In genomic region chr11:114065596-114065995, GRCm38 (mm10) we compare ENCODE assay signal across 8 mouse cellular contexts. TPM values are rescaled to one million over a fixed set of nuclear protein-coding genes. Genes with fewer than 3 reads are reported as not detected.
DNase-seq lines count a peak whose midpoint lies in the region; ATAC-seq and TF ChIP-seq lines count a peak whose summit lies in the region.

No protein-coding gene starts in this region.

- no peak for ATAC-seq in lung, postnatal 0 days
- ATAC-seq in limb, embryonic 15.5 days (ENCODE audit: insufficient number of reproducible peaks, low FRiP score, low TSS enrichment, low read depth) = no peak
- ATAC-seq in stomach, embryonic 14.5 days (ENCODE audit: insufficient number of reproducible peaks, insufficient read depth, low FRiP score, low read depth) = no peak

- no peaks in the 10 kb centered on the region for H3K36me3 ChIP-seq in lung, postnatal 0 days (ENCODE audit: insufficient read depth, low read length)
- H3K36me3 ChIP-seq in limb, embryonic 15.5 days = no peaks in the 10 kb centered on the region
- no peaks in the 10 kb centered on the region for H3K36me3 ChIP-seq in stomach, embryonic 14.5 days (ENCODE audit: control insufficient read depth, insufficient read depth, low read length)

- no peak for DNase-seq in cerebellum, adult 2 months
- DNase-seq in cerebellum, adult 8-10 months = no peak
- DNase-seq in lung, postnatal 0 days (ENCODE audit: low spot score) = no peak
- no peak for DNase-seq in lung, postnatal 14 days
- DNase-seq in cerebellum, adult 18-20 months = no peak
- DNase-seq in right cerebral cortex, adult 18-20 months = no peak

- peak overlapping the region; percentile 83 for H3K4me2 ChIP-seq in lung, postnatal 0 days (replicated peaks; ENCODE audit: low read depth, low read length)
- peak overlapping the region; percentile 95 for H3K4me2 ChIP-seq in limb, embryonic 15.5 days
- H3K4me2 ChIP-seq in stomach, embryonic 14.5 days (replicated peaks; ENCODE audit: low read depth, low read length) = peak overlapping the region; percentile 99

- TF ChIP-seq CTCF in cerebellum, adult 2 months (IDR thresholded peaks at IDR 0.05; ENCODE audit: borderline replicate concordance, insufficient read depth, low read depth, low read length) = no peak
- TF ChIP-seq CTCF in lung, postnatal 0 days (IDR thresholded peaks at IDR 0.05) = no peak

- peak overlapping the region; percentile 28 for H3K4me3 ChIP-seq in cerebellum, adult 2 months (replicated peaks; ENCODE audit: insufficient read depth, low read depth, low read length)
- peak overlapping the region; percentile 47 for H3K4me3 ChIP-seq in lung, postnatal 0 days (ENCODE audit: low read depth, low read length)
- peak overlapping the region; percentile 69 for H3K4me3 ChIP-seq in limb, embryonic 15.5 days
- peak overlapping the region; percentile 56 for H3K4me3 ChIP-seq in stomach, embryonic 14.5 days (ENCODE audit: low read depth, low read length)

- no peak overlapping the region for H3K9ac ChIP-seq in lung, postnatal 0 days (replicated peaks; ENCODE audit: low read depth)
- peak overlapping the region; percentile 76 for H3K9ac ChIP-seq in limb, embryonic 15.5 days
- peak overlapping the region; percentile 57; the same call in 1 of the 2 replicates for H3K9ac ChIP-seq in stomach, embryonic 14.5 days (replicated peaks; ENCODE audit: low read depth, low read length)

- H3K27ac ChIP-seq in cerebellum, adult 2 months (ENCODE audit: insufficient read depth, low read length) = no peak overlapping the region
- H3K27ac ChIP-seq in lung, postnatal 0 days (ENCODE audit: low read length) = no peak overlapping the region
- H3K27ac ChIP-seq in limb, embryonic 15.5 days = 0 out of 2 replicates have a peak overlapping the region, but pooled peaks have one; percentile 17
- H3K27ac ChIP-seq in stomach, embryonic 14.5 days (ENCODE audit: low read length) = no peak overlapping the region

- H3K9me3 ChIP-seq in lung, postnatal 0 days (ENCODE audit: low read length) = no peaks in the 10 kb centered on the region
- H3K9me3 ChIP-seq in limb, embryonic 15.5 days = no peaks in the 10 kb centered on the region
- H3K9me3 ChIP-seq in stomach, embryonic 14.5 days (ENCODE audit: control insufficient read depth, low read depth, low read length) = no peaks in the 10 kb centered on the region

- peaks cover 6% of the 10 kb centered on the region; the same call in 1 of the 2 replicates for H3K4me1 ChIP-seq in cerebellum, adult 2 months (ENCODE audit: control insufficient read depth, insufficient read depth, low read length)
- H3K4me1 ChIP-seq in lung, postnatal 0 days (ENCODE audit: insufficient read depth, low read depth, low read length) = no peaks in the 10 kb centered on the region
- peaks cover 71% of the 10 kb centered on the region for H3K4me1 ChIP-seq in limb, embryonic 15.5 days
- peaks cover 29% of the 10 kb centered on the region; the same call in 1 of the 2 replicates for H3K4me1 ChIP-seq in stomach, embryonic 14.5 days (ENCODE audit: control insufficient read depth, insufficient read depth, low read length)

- TF ChIP-seq POLR2A in cerebellum, adult 2 months (IDR thresholded peaks at IDR 0.05; ENCODE audit: borderline replicate concordance, insufficient read depth, low read length) = no peak

- 3% methylated on average over 19 of the region's 19 CpGs for WGBS in cerebellum, adult 2 months
- WGBS in lung, postnatal 0 days = 2% methylated on average over 19 of the region's 19 CpGs
- under 1% methylated on average over 19 of the region's 19 CpGs for WGBS in limb, embryonic 15.5 days
- 2% methylated on average over 19 of the region's 19 CpGs for WGBS in stomach, embryonic 14.5 days

- H3K27me3 ChIP-seq in cerebellum, adult 2 months (ENCODE audit: control insufficient read depth, insufficient read depth, low read length) = peaks cover 12% of the 10 kb centered on the region
- peaks cover 21% of the 10 kb centered on the region; the same call in 1 of the 2 replicates for H3K27me3 ChIP-seq in lung, postnatal 0 days (replicated peaks; ENCODE audit: insufficient read depth, low read length)
- H3K27me3 ChIP-seq in limb, embryonic 15.5 days = peaks cover 30% of the 10 kb centered on the region
- peaks cover 7% of the 10 kb centered on the region; the same call in 1 of the 2 replicates for H3K27me3 ChIP-seq in stomach, embryonic 14.5 days (ENCODE audit: control insufficient read depth, insufficient read depth, low read length)

- TF ChIP-seq EP300 in lung, postnatal 0 days (IDR thresholded peaks at IDR 0.05) = no peak

RNA-seq across cellular contexts. Expression of gene Sdk2, which starts 1.2 kb away (rescaled TPM):
- 3.1 and 3.2 TPM in 2 replicates for polyA plus RNA-seq in cerebellum, adult 2 months (2012; rRNA removed)
- 0.66 and 0.93 TPM in 2 replicates for polyA plus RNA-seq in lung, postnatal 0 days (2015; fragmentation: Nextera tagmentation; extraction: Ambion mirVana)
- polyA plus RNA-seq in limb, embryonic 15.5 days (2015; fragmentation: Nextera tagmentation; extraction: Ambion mirVana) = 5.7 and 6.5 TPM in 2 replicates
- 3.9 and 4.3 TPM in 2 replicates for polyA plus RNA-seq in stomach, embryonic 14.5 days (2014; fragmentation: Nextera tagmentation; extraction: Ambion mirVana)
